Mouse (Mus musculus) CH12F3 (cell line): ENCODE results near the gene Ddost.

Experiments
- in situ Hi-C: fragments of 300-500 bp; cut with MboI; formaldehyde crosslinking; loops from 2 replicates; pipeline ENCODE4 v1.14.3; 2020; ENCODE audit warnings: low sequenced_read_pairs

Ddost gene

DNA sequence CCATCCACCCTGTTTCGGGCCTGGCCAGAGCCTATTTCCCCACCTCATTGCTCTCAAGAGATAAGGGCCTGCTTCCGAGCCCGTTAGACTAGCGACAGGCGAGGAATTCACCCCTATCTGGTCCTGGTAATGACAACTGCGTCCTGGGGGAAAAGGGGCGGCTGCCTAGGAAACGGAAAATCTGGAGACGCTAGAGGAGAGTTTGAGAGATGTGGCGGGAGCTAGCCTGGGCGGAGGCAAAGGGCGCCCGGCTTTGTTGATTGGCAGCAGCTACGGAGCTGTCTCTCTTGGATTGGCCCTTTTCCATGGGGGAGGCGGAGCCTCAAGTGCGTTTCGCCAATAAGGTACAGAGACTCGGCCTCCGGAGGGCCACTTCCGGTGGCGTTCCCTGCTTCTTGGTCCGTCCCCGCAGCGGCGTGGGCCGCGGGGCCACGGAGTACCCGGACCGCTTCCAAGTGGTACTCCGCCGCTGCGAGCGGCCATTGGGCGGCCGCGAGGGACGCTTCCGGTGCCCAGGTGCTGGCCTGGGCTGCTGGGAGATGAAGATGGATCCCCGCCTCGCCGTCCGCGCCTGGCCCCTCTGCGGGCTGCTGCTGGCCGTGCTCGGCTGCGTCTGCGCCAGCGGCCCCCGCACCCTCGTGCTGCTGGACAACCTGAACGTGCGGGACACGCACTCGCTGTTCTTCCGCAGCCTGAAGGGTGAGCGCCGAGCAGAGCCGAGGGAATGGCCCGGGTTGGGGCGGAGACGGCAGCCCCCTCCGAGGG, at the start of gene Ddost:
Gene Ddost, plus strand, starts transcription at position 391 of the 765 bp plus-strand sequence.
- in situ Hi-C loops, result no loop called here

GRCm38 (mm10) chr4:138257116-138257687, 47.3 kb upstream of the Ddost start:
- in situ Hi-C loops, result no loop called here

- in situ Hi-C loops, result no loop called here
These were observed 45.9 kb upstream of the Ddost start for GRCm38 (mm10) chr4:138258663-138259062.

DNA sequence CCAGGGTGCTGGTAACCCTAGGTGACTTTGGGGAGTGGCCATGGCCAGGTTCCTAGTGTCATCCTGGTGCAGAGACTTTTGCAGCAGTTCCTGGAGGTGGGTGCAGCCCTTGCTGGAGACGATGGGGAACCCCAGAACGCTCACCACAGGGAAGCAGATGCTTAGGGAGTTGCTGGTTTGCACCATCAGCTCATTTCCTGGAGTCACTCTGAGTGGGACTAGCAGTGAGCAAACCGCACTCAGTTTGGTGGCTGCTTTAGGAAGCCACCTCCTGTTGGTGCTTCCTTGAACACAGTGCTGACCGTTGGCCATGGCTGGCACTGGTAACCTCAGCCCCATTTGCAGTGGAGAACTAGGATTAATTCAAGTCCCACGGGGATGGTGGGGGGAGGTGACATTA, 45.0 kb upstream of the Ddost start:
- in situ Hi-C loops, result no loop called here

GRCm38 (mm10) chr4:138261843-138262681, 42.5 kb upstream of the Ddost start:
- in situ Hi-C loops, result no loop called here

DNA sequence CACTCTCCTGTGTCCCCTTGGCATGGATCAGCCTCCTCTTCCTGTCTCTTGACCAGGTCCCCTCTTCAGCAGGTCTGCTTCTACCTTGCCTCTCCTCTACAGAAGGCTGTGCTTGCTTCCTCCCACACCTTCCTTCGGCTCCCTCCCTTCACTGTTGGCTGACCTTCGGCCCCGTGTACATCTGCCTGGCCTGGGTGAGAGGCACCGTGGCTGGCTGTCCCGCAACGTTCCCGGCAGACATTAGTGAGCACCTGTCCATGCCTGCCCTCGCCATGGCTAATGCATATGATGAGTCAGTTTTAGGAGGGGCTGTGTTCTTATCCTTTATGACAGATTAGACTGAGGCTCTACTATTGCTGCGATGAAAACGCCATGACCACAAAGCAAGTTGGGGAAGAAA, 36.7 kb upstream of the Ddost start:
- in situ Hi-C loops, result no loop called here

DNA sequence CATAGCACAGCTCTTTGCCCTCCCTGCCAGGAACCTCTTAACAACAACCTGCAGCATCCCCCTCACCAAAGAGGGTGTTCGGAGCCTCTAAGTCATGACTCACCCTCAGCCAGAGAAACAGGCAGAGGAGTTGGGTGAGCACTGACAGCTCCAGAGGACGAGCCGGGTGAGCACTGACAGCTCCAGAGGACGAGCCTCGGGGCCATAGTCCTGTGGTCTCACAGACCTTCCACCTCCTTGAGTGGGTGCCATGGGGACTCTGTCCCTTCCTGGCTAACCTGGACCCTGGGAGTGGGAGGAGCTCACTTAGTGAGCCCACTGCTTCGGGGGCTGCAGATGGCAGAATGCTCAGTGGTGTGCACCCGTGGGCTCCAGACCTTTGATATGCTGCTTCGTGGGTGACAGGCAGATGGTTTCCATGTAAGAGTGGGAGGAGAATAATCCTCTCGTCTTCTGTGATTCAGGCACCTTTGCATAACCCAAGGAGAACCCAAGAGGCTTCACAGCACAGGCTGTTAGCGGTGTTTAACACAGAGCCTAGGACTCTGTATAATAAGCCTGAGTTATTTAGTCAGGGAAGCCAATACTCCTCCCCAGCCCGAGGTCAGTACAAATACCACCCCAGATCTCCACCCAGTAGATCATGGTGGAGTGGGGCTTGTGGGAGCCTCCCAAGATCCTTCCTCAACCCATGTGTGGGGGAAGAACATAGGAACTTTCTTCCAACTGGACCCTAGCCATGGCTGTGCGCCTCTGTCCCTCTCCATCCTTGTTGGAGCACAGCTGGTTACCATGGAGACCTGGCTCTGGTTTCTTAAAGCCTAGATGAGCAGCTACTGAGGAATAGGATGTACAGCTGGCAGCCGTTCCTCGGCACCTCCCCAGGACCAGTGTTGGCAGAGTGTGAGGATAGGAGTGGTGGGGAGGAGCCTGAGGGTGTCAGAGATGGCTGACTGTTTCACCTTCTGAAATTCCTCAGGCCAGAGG, 32.2 kb upstream of the Ddost start:
- in situ Hi-C loops, result no loop called here

- in situ Hi-C loops, result no loop called here
These were observed 26.2 kb upstream of the Ddost start for GRCm38 (mm10) chr4:138278346-138278745.

DNA sequence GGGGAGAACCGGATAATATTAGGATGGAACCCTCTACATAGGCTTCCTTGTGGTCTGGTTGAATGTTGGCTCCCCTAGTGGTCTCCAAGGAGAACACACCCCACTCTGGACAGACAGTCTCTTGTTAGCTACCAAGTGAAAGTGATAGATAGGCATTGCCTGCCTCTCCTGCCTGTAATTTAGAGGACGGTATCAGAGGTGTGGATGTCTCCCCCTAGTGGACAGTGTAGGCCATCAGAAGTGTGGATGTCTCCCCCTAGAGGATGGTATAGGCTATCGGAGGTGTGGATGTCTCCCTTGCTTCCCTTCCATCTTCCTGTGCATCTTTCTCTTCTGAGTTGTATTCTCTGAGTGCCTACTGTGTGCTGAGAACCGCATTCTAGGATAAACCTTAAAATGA, 21.7 kb upstream of the Ddost start:
- in situ Hi-C loops, result no loop called here

- in situ Hi-C loops, result no loop called here
These were observed 18.1 kb upstream of the Ddost start for GRCm38 (mm10) chr4:138286411-138286810.

GRCm38 (mm10) chr4:138288691-138289090, 15.8 kb upstream of the Ddost start:
- in situ Hi-C loops, result no loop called here

- in situ Hi-C loops, result no loop called here
These were observed 12.5 kb upstream of the Ddost start for GRCm38 (mm10) chr4:138292028-138292427.

GRCm38 (mm10) chr4:138293261-138293948, 11.1 kb upstream of the Ddost start:
- in situ Hi-C loops, result no loop called here

DNA sequence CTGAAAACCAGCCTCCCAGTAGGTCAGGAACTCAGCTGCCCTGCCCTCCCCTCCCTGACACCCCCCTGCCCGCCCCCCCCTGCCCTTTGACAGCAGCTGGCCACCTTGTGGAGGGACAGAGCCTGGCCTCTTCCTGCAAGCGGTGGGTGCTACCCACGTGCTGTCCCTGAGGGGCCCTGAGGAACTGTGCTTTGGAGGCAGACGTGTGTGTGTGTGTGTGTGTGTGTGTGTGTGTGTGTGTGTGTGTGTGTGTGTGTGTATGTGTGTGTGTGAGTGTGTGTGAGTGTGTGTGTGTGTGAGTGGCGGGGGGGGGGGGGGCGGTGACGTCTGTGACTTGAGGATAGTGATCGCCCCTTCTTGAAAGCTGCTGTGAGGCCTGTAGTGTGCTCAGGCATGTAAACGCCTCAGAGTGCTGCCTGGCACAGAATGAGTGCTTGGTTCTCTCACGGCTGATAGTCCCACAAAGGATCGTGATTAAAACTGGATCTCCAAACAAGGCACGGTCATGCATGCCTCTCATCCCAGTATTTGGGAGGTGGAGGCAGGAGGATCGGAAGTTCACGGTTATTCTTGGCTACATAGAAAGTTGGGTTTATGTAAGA, 10.5 kb upstream of the Ddost start:
- in situ Hi-C loops, result no loop called here

GRCm38 (mm10) chr4:138301271-138301780, 3.2 kb upstream of the Ddost start:
- in situ Hi-C loops, result no loop called here

GRCm38 (mm10) chr4:138303011-138303410, 1.5 kb upstream of the Ddost start:
- in situ Hi-C loops, result no loop called here

DNA sequence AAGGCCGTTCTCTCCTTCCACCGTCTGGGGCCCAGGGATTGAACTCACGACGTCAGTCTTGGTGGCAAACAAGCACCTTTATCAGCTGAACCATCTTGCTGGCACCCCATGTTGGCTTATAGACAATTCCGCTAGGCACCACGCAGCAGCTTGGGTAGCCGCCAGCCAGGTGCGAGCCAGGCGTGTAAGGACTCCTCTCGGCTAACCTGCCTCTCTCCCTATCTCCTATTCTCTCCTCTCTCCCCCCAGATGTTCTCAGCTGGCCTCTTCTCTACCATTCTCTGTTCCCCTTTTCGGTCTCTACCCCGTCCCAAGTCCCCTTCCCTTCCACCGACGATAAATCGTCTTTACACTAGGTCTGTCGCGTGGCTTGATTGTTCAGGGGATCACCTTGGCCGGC, 788 bp upstream of the Ddost start:
- in situ Hi-C loops, result no loop called here

DNA sequence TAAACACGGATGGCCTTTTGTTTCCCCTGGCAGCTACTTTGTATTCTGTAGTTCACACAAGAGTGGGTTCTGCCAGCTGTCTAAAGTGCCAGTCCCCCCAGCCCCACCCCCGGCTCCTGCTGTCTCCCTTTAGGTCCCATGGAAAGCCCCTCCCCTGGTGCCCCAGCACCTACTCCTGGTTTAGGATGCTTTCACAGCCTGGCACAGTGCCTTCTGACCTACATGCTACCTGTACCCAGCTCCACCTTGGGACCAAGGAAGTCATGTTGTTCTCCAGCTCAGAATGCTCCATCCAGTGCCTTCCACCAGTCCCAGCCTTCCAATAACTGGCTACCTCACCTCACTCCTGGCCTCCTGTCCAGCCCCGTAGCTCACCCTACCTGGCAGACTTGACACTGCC, 2.5 kb downstream of the Ddost start:
- in situ Hi-C loops, result no loop called here

DNA sequence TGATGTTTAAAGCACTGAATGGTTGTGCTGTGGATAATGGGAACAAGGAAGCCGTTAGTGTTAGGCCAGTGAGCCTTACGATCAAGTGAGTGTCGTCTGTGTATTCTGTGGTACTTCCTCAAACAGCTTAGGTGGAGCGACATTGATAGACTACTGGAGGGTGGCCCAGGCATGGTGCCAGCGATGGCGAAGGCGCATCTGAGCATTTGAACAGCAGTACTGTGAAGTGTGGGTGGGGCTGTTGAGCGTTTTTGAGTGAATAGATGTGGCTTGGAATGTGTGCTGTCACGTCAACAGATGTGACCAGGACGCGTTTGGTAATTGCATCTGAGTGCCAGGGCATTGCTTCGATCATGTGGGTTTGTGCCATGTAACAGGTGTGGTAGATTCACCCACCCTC, 3.2 kb downstream of the Ddost start:
- in situ Hi-C loops, result no loop called here
